ENCODE assay signal across 11 mouse cellular contexts in the genomic region with DNA sequence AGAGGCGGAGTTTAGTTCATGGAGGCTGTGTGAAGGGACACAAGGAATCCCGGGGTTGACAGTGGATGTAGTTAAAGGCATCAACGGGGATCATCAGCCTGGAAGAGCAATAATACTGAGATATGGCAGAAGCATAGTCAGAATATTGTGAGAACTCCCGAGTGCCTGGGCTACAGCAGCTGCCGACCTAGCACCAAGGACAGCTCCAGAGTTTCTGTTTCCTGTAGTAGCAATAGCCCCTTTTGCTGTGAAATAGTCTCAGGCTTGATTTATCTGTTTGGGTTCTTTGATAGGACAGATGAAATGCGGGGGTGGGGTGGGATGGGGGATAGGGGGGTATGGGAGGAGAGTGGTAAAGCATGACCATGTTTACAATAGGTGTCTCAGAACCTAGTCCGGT.
DNase-seq lines count a peak whose midpoint lies in the region; ATAC-seq and TF ChIP-seq lines count a peak whose summit lies in the region.
"Had no signal": no experiment of that assay in that cellular context is flagged by ENCODE, and none has a peak within 500 bp of the region (broad histone marks: within the 10 kb centered on the region; RNA-seq: fewer than 3 reads in every experiment).

No protein-coding gene starts in this region.

- no peaks in the 10 kb centered on the region for H3K79me2 ChIP-seq in heart, adult 2 months (replicated peaks; ENCODE audit: control insufficient read depth, insufficient read depth, low read length)

- no peak for TF ChIP-seq EP300 in heart, adult 2 months (IDR thresholded peaks at IDR 0.05; ENCODE audit: insufficient read depth, low read depth, low read length)

- intact Hi-C loops in heart, postnatal 10 days (cut with DNase I), result no loop called here
- intact Hi-C loops in heart, adult 2 months (cut with DNase I), result no loop called here

- H3K4me3 ChIP-seq in heart, adult 2 months, result no peak overlapping the region
- H3K4me3 ChIP-seq in neural tube, embryonic 11.5 days (ENCODE audit: low read depth, low read length), result no peak overlapping the region
- no peak overlapping the region for H3K4me3 ChIP-seq in midbrain, embryonic 15.5 days
- H3K4me3 ChIP-seq: midbrain, embryonic 10.5 days had no signal

- 37% methylated on average over 7 of the region's 7 CpGs for WGBS in heart, adult 2 months
- 48% methylated on average over 7 of the region's 7 CpGs for WGBS in neural tube, embryonic 11.5 days
- 55% methylated on average over 7 of the region's 7 CpGs for WGBS in midbrain, embryonic 15.5 days

- no peaks in the 10 kb centered on the region for H3K36me3 ChIP-seq in heart, adult 2 months (ENCODE audit: control insufficient read depth, insufficient read depth, low read length)
- H3K36me3 ChIP-seq in neural tube, embryonic 11.5 days (ENCODE audit: control insufficient read depth, insufficient read depth, low read length), result no peaks in the 10 kb centered on the region
- H3K36me3 ChIP-seq in midbrain, embryonic 15.5 days (replicated peaks), result no peaks in the 10 kb centered on the region
- H3K36me3 ChIP-seq: midbrain, embryonic 10.5 days had no signal

- no peak overlapping the region for H3K9ac ChIP-seq in heart, adult 2 months (ENCODE audit: low read depth, low read length)
- no peak overlapping the region for H3K9ac ChIP-seq in neural tube, embryonic 11.5 days (ENCODE audit: low read length)
- no peak overlapping the region for H3K9ac ChIP-seq in midbrain, embryonic 15.5 days

- no peaks in the 10 kb centered on the region for H3K9me3 ChIP-seq in neural tube, embryonic 11.5 days (ENCODE audit: control insufficient read depth, low read length)
- H3K9me3 ChIP-seq in midbrain, embryonic 15.5 days, result no peaks in the 10 kb centered on the region
- H3K9me3 ChIP-seq: midbrain, embryonic 10.5 days had no signal

- TF ChIP-seq CTCF in heart, adult 2 months (IDR thresholded peaks at IDR 0.05), result no peak

- no peak overlapping the region for H3K4me2 ChIP-seq in neural tube, embryonic 11.5 days (ENCODE audit: low read depth)
- H3K4me2 ChIP-seq in midbrain, embryonic 15.5 days, result no peak overlapping the region

- no peak for ATAC-seq in neural tube, embryonic 11.5 days (ENCODE audit: insufficient read depth, low FRiP score, low TSS enrichment)
- no peak for ATAC-seq in midbrain, embryonic 15.5 days (replicated peaks)
- ATAC-seq: forebrain, embryonic 16.5 days had no signal

- no peak overlapping the region for H3K27ac ChIP-seq in heart, adult 2 months
- H3K27ac ChIP-seq in neural tube, embryonic 11.5 days (ENCODE audit: low read depth, low read length), result no peak overlapping the region
- H3K27ac ChIP-seq in midbrain, embryonic 15.5 days, result no peak overlapping the region
- H3K27ac ChIP-seq: midbrain, embryonic 10.5 days had no signal

- TF ChIP-seq POLR2A in heart, adult 2 months (IDR thresholded peaks at IDR 0.05; ENCODE audit: insufficient read depth, low read depth, low read length), result no peak

- no peaks in the 10 kb centered on the region for H3K27me3 ChIP-seq in heart, adult 2 months (ENCODE audit: control insufficient read depth, insufficient read depth, low read length)
- H3K27me3 ChIP-seq in neural tube, embryonic 11.5 days (ENCODE audit: control insufficient read depth, insufficient read depth, low read length), result no peaks in the 10 kb centered on the region
- no peaks in the 10 kb centered on the region for H3K27me3 ChIP-seq in midbrain, embryonic 15.5 days (replicated peaks)

- DNase-seq in heart, postnatal 10 days, result peak; percentile 11 to 37
- no peak for DNase-seq in heart, adult 2 months
- peak; percentile 29 for DNase-seq in ovary, postnatal 36 days (ENCODE audit: low spot score)
- no peak for DNase-seq in ovary, postnatal 10 days (ENCODE audit: low spot score)
- DNase-seq in c-Kit-positive CD71-negative TER-119-negative erythroid progenitor cells, embryonic 14.5 days (ENCODE audit: low read depth), result peak; percentile 14
- peak; percentile 29 for DNase-seq in neural tube, embryonic 11.5 days (ENCODE audit: low spot score)
- DNase-seq in cerebellum, postnatal 10 days, result no peak
- DNase-seq: cerebellum, adult 11 months had no signal

- no peaks in the 10 kb centered on the region for H3K4me1 ChIP-seq in heart, adult 2 months (ENCODE audit: control insufficient read depth, insufficient read depth, low read length)
- H3K4me1 ChIP-seq in neural tube, embryonic 11.5 days (ENCODE audit: control insufficient read depth, insufficient read depth, low read length), result no peaks in the 10 kb centered on the region
- peaks cover 6% of the 10 kb centered on the region; the same call in 1 of the 2 replicates for H3K4me1 ChIP-seq in midbrain, embryonic 15.5 days

Comparison
In these comparisons a context has a peak if more than half of its experiments do, and no peak if none do; other contexts are left out.
1. DNase-seq: peak in heart, postnatal 10 days (2 of 2), ovary, postnatal 36 days (single experiment), c-Kit-positive CD71-negative TER-119-negative erythroid progenitor cells, embryonic 14.5 days (single experiment) and neural tube, embryonic 11.5 days (single experiment); none in heart, adult 2 months (0 of 2), ovary, postnatal 10 days (single experiment) and cerebellum, postnatal 10 days (0 of 2).